Mouse (Mus musculus) ZHBTc4 (cell line): ENCODE results near the gene Stpg4.

Experiments used
- DNase-seq: peaks from one replicate; pipeline ENCODE4 v3.0.0-alpha.2; 2011; ENCODE audit warnings: low read depth, low spot score

Stpg4 gene

GRCm38 (mm10) chr17:87427511-87427910 lies at the start of gene Stpg4:
Gene Stpg4 (minus strand): TSS chr17:87427741.
- peak; percentile 53 for DNase-seq

DNA sequence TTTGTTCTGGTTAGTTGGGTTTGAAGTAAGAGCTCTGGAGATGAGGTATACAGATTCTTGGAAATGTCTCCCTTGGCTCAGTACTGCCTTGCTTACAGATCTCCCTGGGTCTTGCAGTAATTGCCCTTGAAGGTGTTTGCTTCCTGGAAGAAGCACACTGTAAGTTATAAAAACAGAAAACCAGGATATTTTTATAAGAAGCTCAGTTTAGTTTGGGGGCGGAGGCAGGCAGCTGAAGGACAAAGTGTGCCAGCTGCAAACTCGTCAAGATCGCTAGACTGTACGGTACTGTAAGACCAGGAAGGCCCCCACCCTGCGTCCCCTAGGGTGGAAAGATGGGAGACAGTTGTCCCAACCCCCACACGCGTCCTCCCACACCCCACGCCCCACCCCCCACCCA lies 47.8 kb upstream of the Stpg4 start:
- no peak for DNase-seq

GRCm38 (mm10) chr17:87474501-87474795 lies 46.9 kb upstream of the Stpg4 start:
- DNase-seq = peak; percentile 86

GRCm38 (mm10) chr17:87473736-87474500 lies 46.4 kb upstream of the Stpg4 start:
- peak; percentile 57 for DNase-seq

- DNase-seq = no peak
Measured at GRCm38 (mm10) chr17:87473441-87473735, 45.8 kb upstream of the Stpg4 start.

DNA sequence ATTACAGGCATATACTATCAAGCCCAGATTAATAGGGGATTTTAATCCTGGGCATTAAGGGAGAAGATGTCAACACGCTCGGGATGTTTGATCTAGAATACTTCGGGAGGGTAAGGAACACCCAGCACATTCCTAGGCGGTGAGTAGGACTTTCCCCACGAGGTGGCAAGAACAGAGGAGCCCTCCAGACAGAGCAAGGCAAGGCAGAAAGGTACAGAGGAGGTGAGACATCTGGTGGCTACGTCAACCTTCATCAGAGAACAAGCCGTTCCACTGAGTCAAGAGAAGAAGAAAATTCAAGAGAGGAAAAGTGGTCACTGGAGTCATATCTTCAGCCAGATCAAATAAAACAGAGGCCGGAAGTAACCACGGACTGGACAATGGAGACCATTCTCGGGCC lies 45.3 kb upstream of the Stpg4 start:
- peak; percentile 42 for DNase-seq

GRCm38 (mm10) chr17:87471661-87472060 lies 44.1 kb upstream of the Stpg4 start:
- peak; percentile 98 for DNase-seq

GRCm38 (mm10) chr17:87470797-87471196 lies 43.3 kb upstream of the Stpg4 start:
- no peak for DNase-seq

DNA sequence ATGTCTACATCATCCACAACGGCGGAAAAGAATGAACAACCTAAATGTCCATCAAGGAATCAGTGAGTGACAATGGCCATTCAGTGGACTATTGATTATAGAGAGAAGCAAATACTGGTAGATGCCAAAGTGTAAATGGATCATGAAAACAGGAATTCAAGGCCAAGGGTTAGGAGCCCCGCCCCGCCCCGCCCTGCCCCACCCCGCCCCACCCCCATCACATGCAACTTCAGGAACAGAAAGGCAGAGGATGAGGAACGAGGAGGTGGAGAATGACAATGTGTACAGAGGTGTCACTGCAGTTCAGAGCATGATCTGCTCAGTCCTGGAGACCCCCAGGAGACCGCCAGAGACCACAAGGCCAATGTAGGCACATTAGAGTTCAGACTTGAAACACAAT lies 42.7 kb upstream of the Stpg4 start:
- DNase-seq = no peak

- DNase-seq = no peak
Measured at GRCm38 (mm10) chr17:87469428-87469827, 41.9 kb upstream of the Stpg4 start.

DNA sequence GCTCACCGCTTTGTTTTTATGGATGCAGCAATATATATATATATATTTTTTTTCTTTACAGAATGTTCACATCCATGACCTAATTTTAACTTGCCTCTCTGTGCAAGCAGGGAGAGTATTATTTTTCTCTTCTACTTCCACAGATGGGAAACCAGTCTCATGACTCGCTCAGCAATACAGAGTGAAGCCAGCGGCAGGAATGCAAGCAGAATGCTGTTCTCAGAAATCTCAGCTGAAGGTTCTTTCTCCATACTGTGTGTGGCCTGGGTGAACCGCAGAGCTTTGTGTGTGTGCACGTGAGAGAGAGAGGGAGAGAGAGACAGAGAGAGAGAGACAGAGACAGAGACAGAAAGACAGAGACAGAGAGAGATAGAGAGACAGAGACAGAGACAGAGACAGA lies 41.1 kb upstream of the Stpg4 start:
- DNase-seq = no peak

DNA sequence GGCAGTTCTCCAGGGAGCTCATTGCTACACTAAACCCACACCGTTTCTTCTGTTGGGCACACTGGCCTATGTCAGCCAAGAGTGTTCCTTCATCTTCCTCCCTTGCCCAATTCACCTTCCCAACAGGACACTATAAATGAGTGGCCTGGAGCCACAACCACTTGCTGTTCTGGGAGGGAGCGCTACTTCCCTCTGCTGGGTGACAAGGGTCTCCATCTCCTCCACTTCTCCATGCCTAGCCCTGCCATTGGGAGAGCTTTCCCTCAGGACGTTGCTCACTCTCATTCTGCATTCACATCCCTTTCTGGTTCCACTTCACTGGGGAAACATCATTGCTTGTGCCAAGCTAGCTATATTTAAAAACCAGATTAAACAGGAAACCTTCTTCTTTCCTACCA lies 34.0 kb upstream of the Stpg4 start:
- no peak for DNase-seq

GRCm38 (mm10) chr17:87460669-87461498 lies 33.3 kb upstream of the Stpg4 start:
- DNase-seq = no peak

- DNase-seq = no peak
Measured at GRCm38 (mm10) chr17:87459750-87460668, 32.5 kb upstream of the Stpg4 start.

DNA sequence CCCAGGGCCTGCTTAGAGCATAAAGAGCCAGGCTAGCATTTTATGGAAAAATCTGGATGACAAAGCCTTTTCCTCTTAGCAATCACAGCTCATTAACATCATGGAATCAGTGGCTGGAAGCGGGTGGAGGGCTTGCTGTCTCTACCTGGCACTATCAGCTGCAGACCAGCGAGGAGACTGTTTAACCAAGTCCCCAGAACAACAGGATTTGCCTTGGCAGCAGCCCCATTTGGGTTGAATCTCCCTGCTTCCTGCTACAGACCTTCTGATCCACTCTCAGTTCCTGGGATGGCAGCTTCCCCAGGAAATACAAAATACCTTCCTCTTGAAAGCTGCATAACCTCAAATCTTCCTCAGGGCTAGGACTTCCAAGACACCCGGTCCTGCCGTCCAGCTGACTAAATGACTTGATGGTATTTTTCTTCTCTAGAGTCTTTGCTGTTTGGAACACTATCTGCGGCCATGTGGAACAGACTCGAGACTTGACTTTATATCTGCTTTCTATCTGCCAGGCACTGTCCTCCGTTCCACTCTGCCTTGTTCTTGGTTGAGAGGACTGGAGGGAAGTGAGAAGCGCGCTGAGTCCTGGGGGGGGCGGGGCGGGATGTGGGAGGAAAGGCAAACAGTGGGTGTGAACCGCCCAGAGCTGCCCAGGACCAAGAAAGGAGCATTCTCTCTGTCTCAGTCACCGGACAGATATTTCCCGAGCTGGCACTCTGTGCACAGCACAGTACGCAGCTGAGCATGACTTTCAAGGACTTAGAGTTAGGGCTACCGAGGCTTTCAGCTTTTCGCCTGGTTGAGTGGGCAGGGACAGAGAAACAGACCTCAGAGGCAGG lies 31.6 kb upstream of the Stpg4 start:
- no peak for DNase-seq

DNA sequence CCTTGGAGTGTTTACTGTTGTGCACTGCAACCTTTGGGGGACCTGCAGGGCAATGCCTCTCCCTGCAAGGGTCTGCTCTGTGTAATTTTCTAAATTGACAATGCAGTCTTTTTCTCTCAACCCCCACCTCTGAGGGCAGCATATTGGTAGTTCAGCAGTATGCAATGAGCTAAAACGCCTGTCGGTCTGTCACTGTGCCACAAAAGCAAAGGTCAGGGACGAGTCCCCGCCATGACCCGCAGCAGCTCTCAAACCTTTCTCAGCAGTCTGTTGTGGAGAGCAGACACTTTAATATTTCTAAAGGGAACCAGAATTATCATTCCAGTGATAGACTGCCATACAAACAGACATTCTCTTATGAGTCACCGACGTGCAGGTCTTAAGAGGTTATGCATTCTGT lies 30.4 kb upstream of the Stpg4 start:
- no peak for DNase-seq

GRCm38 (mm10) chr17:87454121-87454520 lies 26.6 kb upstream of the Stpg4 start:
- peak; percentile 60 for DNase-seq

GRCm38 (mm10) chr17:87453336-87453735 lies 25.8 kb upstream of the Stpg4 start:
- DNase-seq = no peak

DNA sequence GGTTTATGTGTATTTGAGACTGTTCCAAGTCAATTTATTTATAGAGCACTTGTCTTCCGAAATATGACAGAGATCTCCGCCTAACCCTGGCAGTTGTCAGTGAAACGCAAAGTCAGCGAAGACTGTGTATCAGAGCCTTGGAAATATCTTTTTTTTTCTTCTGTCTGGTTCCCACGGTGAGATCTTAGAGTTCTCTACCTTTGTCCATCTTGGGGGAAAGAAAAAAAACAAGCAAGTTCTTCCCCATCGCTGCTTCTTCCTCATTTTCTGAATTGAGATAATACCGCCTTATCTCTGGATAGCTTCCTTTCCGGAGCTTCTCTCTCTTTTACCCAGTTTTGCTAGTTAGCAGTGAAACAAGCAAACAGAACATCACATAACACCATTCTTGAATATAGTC lies 21.3 kb upstream of the Stpg4 start:
- DNase-seq = no peak

GRCm38 (mm10) chr17:87448339-87448738 lies 20.8 kb upstream of the Stpg4 start:
- no peak for DNase-seq

- no peak for DNase-seq
Measured at GRCm38 (mm10) chr17:87447612-87448200, 20.2 kb upstream of the Stpg4 start.
